Mouse (Mus musculus) layer of hippocampus, postnatal 36 days (tissue): ENCODE results near the gene Emilin3. TPM values are rescaled to one million over a fixed set of nuclear protein-coding genes. Genes with fewer than 3 reads are reported as not detected.

Experiments
- DNase-seq, 2 experiments: peaks; one replicate each; pipeline ENCODE4 v3.0.0; 2022
- total RNA-seq, 2 experiments: library from RNA; stranded (reverse); gene quantifications; 2 replicates each; pipeline ENCODE4 v1.2.3; 2021

Emilin3 gene
- total RNA-seq, 2 experiments from 2014 or later = 0.15 TPM; not detected in 1

- peak; percentile 72 to 73 for DNase-seq
Measured at GRCm38 (mm10) chr2:160872395-160872794, 39.7 kb downstream of the Emilin3 start.

GRCm38 (mm10) chr2:160871310-160871709, 40.8 kb downstream of the Emilin3 start:
- no peak for DNase-seq

- DNase-seq = no peak
Measured at GRCm38 (mm10) chr2:160869446-160869845, 42.7 kb downstream of the Emilin3 start.

- no peak for DNase-seq
Measured at GRCm38 (mm10) chr2:160865266-160865665, 46.9 kb downstream of the Emilin3 start.

GRCm38 (mm10) chr2:160864112-160864511, 48.0 kb downstream of the Emilin3 start:
- DNase-seq = no peak

- DNase-seq = no peak
Measured at GRCm38 (mm10) chr2:160860363-160860762, 51.8 kb downstream of the Emilin3 start.

Other genes with a start within 250 kb of the Emilin3 start
- gene Plcg1, start 181.0 kb downstream of the Emilin3 start, total RNA-seq = 100 to 1,000 TPM in 1 of 2 experiments, 10 to 100 TPM in 1; 95.8 to 112 TPM
- 100 to 1,000 TPM in 1 of 2 experiments, 10 to 100 TPM in 1; 92.9 to 124 TPM for gene Zhx3, start 39.3 kb downstream of the Emilin3 start, total RNA-seq
- 1 to 10 TPM; 1.1 to 1.4 TPM for gene Lpin3, start 31.7 kb downstream of the Emilin3 start, total RNA-seq
- gene Chd6, start 196.7 kb upstream of the Emilin3 start, total RNA-seq = 10 to 100 TPM; 50.9 to 52.1 TPM